Mouse (Mus musculus): ENCODE measurements around the gene Ctdsp1. TPM values are rescaled to one million over a fixed set of nuclear protein-coding genes. Genes with fewer than 3 reads are reported as not detected.
"Not testable (repeated sequence)": the region's sequence is repeated elsewhere in the genome, so short reads cannot be mapped to it uniquely, and the experiment has no call there.

The Ctdsp1 gene
- polyA plus RNA-seq, 1 experiment, result 123 TPM

DNA sequence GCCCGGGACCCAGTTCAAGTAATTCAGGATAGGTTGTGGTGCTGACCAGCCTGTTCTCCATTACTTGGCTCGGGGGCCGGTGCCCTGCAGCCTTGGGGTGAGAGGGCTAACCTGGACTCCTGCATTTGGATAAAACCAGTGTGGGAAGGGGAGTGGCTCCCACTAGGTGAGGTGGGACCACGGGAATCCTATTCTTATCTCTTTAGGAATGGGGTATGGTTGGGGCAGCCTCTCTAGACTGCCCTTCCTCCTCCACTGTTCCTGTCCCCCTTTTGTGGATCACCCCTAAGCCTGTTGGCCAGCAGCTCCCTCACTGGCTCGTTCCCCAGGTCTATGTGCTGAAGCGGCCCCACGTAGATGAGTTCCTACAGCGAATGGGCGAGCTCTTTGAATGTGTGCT lies 3.0 kb downstream of the Ctdsp1 start:
- TF ChIP-seq POLR2A (IDR thresholded peaks at IDR 0.05; ENCODE audit: borderline replicate concordance, low read depth, low read length) (no peak), CTCF (IDR thresholded peaks at IDR 0.05; ENCODE audit: low read depth, low read length) (no peak)
- Histone ChIP-seq H3K27ac (ENCODE audit: insufficient read depth, low read depth, low read length) (no peak overlapping the region), H3K4me3 (ENCODE audit: insufficient read depth, low read length) (no peak overlapping the region), H3K4me1 (ENCODE audit: control insufficient read depth, insufficient read depth, low read length) (peaks cover 10% of the 10 kb centered on the region)

DNA sequence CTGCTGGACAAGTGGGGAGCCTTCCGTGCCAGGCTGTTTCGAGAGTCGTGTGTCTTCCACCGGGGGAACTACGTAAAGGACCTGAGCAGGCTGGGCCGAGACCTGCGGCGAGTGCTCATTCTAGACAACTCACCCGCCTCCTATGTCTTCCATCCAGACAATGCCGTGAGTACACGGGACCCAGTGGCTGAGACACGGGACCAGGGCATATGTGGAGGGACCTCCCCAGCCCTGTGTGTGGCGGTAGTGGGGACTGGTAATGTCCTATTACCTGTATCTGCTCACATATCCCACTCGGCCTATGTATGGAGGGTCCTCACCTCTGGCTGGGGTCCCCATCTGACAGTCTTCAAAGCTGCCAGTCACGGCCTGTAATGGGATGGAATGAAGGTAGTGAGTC lies 3.5 kb downstream of the Ctdsp1 start:
- TF ChIP-seq POLR2A (IDR thresholded peaks at IDR 0.05; ENCODE audit: borderline replicate concordance, low read depth, low read length), result no peak
- TF ChIP-seq CTCF (IDR thresholded peaks at IDR 0.05; ENCODE audit: low read depth, low read length), result no peak
- H3K4me3 ChIP-seq (ENCODE audit: insufficient read depth, low read length), result no peak overlapping the region
- H3K27ac ChIP-seq (ENCODE audit: insufficient read depth, low read depth, low read length), result no peak overlapping the region
- H3K4me1 ChIP-seq (ENCODE audit: control insufficient read depth, insufficient read depth, low read length), result peaks cover 10% of the 10 kb centered on the region

DNA sequence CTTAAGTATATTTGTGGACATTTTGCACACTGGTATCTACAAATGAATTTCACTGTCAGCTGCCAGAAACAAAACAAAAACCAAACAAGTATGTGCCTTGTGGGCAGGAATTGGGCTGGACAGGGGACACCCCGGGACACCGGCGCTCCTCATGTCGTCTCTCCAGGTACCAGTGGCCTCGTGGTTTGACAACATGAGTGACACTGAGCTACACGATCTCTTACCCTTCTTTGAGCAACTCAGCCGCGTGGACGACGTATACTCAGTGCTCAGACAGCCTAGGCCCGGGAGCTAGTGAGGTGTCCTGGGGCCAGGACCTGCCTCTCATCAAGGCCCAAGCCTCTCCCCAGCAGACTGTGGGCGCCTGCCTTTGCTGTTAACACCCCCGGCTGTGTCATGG lies 4.0 kb downstream of the Ctdsp1 start:
- Histone ChIP-seq H3K4me3 (ENCODE audit: insufficient read depth, low read length) (no peak overlapping the region), H3K27ac (ENCODE audit: insufficient read depth, low read depth, low read length) (no peak overlapping the region), H3K4me1 (ENCODE audit: control insufficient read depth, insufficient read depth, low read length) (peaks cover 10% of the 10 kb centered on the region)
- TF ChIP-seq POLR2A (IDR thresholded peaks at IDR 0.05; ENCODE audit: borderline replicate concordance, low read depth, low read length) (no peak), CTCF (IDR thresholded peaks at IDR 0.05; ENCODE audit: low read depth, low read length) (no peak)

DNA sequence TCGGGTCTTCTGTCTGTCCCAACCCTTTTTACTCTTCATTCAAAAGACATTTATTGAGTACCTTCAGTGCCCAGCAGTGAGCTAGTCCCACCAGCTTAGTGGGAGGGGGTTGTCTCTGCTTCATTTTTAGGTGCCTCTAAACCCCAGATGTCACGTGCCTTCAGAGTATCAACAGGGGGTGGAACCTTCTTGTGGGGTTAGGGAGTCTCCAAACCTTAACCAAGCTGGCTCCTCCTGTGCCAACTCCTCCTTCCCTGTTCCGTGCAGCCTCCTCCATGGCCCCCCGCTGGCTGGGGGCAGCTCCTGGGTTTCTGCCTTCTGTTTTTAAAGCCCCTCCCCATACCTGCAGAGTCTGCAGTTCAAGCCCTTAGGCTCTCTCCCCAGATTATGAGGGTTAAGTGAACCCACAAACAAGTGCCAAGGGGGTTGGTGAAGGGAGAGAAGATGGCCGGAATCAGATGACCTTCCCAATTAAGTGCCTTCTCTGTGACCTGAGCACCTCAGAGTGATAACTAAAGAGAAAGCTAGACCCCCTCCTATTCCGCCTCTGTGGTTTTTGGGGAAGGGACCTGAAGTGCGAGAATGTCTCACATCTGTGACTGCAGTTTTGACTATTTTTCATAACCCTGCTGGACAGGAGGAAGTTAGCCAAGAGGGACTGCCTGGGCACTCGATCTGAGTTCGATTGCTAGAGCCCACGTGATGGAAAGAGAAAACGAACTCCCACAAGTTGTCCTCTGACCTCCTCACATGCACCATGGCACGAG lies 5.3 kb downstream of the Ctdsp1 start:
- not testable (repeated sequence) for H3K4me1 ChIP-seq (ENCODE audit: control insufficient read depth, insufficient read depth, low read length)
- Histone ChIP-seq H3K4me3 (ENCODE audit: insufficient read depth, low read length) (peak overlapping the region; percentile 54), H3K27ac (ENCODE audit: insufficient read depth, low read depth, low read length) (peak overlapping the region; percentile 97)

DNA sequence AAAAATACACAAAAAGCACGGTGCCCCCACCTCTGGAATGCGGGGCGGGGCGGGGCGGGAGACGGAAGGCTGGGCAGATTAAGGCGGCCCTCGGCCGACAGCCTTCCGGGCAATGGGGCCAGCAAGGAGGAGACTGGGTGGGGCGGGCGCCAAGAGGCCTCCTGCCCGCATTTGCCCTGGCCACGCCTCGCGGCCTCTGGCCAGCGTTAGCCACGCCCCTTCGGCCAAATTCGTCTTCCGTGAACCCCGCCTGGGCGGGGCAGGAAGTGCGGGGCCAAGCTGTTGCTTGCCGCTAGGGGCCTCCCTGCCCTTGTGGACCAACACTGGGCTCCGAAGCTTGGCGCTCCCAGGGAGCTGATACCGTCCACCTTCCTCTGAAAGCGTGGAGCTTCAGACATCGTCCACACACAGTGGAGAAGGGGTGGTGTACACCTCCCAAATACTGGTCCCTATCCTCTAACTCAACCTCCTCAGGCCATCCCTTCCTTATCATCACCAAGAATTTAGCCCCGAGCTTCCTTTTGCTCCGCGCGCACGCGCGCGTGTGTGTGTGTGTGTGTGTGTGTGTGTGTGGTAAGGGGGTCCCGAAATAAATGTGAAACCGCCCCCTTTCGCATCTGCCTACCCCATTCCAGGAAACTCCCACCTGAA lies 6.1 kb downstream of the Ctdsp1 start:
- Histone ChIP-seq H3K27ac (ENCODE audit: insufficient read depth, low read depth, low read length) (peak overlapping the region; percentile 97), H3K4me1 (ENCODE audit: control insufficient read depth, insufficient read depth, low read length) (peaks cover 6% of the 10 kb centered on the region), H3K4me3 (ENCODE audit: insufficient read depth, low read length) (peak overlapping the region; percentile 61)
- TF ChIP-seq CTCF (IDR thresholded peaks at IDR 0.05; ENCODE audit: low read depth, low read length) (no peak), POLR2A (IDR thresholded peaks at IDR 0.05; ENCODE audit: borderline replicate concordance, low read depth, low read length) (no peak)

- peaks cover 6% of the 10 kb centered on the region for H3K4me1 ChIP-seq (ENCODE audit: control insufficient read depth, insufficient read depth, low read length)
- peak overlapping the region; percentile 61 for H3K4me3 ChIP-seq (ENCODE audit: insufficient read depth, low read length)
- TF ChIP-seq POLR2A (IDR thresholded peaks at IDR 0.05; ENCODE audit: borderline replicate concordance, low read depth, low read length) (no peak), CTCF (IDR thresholded peaks at IDR 0.05; ENCODE audit: low read depth, low read length) (0 out of 2 replicates have a peak, but pooled peaks have one; percentile 10)
- peak overlapping the region; percentile 78 for H3K27ac ChIP-seq (ENCODE audit: insufficient read depth, low read depth, low read length)
Measured at GRCm38 (mm10) chr1:74397919-74398451, 6.7 kb downstream of the Ctdsp1 start.

DNA sequence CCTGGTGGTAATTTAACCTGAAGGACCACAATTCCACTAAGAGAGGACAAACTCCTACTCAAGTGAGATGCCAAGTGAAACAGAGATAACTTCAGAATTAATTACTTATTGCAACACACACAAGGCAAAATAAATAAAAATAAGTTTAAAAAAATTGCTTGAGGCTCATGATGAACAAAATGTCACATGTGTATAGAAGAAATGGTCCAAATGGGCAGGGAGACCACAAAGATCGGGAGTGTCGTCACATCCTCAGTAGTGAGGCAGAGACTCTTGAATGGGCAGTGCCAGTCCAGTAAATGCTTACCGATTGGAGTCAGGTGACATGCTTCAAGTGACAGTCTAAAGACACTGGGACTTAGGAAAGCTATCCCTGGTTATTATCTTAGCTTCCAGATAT lies 9.2 kb downstream of the Ctdsp1 start:
- Histone ChIP-seq H3K27ac (ENCODE audit: insufficient read depth, low read depth, low read length) (no peak overlapping the region), H3K4me3 (ENCODE audit: insufficient read depth, low read length) (no peak overlapping the region), H3K4me1 (ENCODE audit: control insufficient read depth, insufficient read depth, low read length) (peaks cover 3% of the 10 kb centered on the region; the same call in 1 of the 2 replicates)
- TF ChIP-seq POLR2A (IDR thresholded peaks at IDR 0.05; ENCODE audit: borderline replicate concordance, low read depth, low read length) (no peak), CTCF (IDR thresholded peaks at IDR 0.05; ENCODE audit: low read depth, low read length) (no peak)

DNA sequence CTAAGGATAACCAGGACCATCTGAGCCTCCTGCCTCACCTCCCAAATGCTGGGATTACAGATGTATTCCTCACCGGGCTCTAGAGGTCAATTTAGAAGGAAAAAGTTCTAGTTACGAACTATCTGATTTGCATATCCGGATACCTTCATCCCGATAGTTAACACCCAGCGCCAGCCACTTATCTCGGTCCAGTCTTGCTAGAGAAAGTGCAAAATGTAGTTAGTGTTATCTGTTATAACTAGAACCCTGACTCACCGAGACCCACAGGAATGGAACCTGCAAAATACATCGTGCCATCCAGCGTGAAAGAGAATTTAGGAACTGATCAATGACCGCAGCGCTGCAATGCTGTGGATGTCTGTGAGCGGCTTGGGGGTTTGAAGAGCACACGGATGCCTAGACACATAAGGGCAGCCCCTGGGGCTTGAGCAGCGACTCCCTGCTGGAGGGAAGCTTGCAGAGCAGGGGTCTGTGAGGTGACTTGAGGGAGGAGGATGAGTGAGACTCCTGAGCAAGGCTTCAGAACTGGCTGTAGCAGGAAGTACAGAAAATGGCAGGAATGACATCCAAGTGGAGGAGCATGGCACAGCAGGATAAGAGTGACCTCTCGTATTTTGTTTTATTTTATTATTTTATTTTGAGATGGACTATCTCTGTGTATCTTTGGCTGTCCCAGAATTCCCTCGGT lies 9.8 kb downstream of the Ctdsp1 start:
- Histone ChIP-seq H3K27ac (ENCODE audit: insufficient read depth, low read depth, low read length) (no peak overlapping the region), H3K4me1 (ENCODE audit: control insufficient read depth, insufficient read depth, low read length) (peaks cover 3% of the 10 kb centered on the region; the same call in 1 of the 2 replicates), H3K4me3 (ENCODE audit: insufficient read depth, low read length) (no peak overlapping the region)
- TF ChIP-seq POLR2A (IDR thresholded peaks at IDR 0.05; ENCODE audit: borderline replicate concordance, low read depth, low read length), result no peak

DNA sequence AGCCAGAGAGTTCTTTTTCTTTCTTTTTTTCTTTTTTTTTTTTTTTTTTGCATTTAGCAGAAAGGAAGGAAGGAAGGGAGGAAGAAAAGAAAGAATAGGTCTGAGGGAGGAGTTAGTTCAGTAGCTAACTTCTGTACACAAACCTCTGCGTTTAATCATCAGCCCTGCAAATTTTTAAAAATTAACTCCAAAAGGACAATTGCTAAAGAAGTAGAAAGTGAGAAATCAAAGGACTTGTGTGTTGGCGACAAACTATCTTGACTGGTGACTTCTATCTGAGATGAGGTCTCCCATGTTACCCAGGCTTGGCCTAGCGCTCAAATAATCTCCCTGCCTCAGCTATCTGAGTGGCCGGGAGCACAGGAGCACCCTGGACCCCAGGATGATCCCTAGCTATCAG lies 12.9 kb downstream of the Ctdsp1 start:
- H3K27ac ChIP-seq (ENCODE audit: insufficient read depth, low read depth, low read length), result no peak overlapping the region
- no peak for TF ChIP-seq CTCF (IDR thresholded peaks at IDR 0.05; ENCODE audit: low read depth, low read length)
- no peak for TF ChIP-seq POLR2A (IDR thresholded peaks at IDR 0.05; ENCODE audit: borderline replicate concordance, low read depth, low read length)
- H3K4me1 ChIP-seq (ENCODE audit: control insufficient read depth, insufficient read depth, low read length), result no peaks in the 10 kb centered on the region
- H3K4me3 ChIP-seq (ENCODE audit: insufficient read depth, low read length), result no peak overlapping the region

All from bone marrow macrophage, adult 2 months (primary cell).